Mouse (Mus musculus): ENCODE measurements around the gene Acacb.

Gene Acacb

DNA sequence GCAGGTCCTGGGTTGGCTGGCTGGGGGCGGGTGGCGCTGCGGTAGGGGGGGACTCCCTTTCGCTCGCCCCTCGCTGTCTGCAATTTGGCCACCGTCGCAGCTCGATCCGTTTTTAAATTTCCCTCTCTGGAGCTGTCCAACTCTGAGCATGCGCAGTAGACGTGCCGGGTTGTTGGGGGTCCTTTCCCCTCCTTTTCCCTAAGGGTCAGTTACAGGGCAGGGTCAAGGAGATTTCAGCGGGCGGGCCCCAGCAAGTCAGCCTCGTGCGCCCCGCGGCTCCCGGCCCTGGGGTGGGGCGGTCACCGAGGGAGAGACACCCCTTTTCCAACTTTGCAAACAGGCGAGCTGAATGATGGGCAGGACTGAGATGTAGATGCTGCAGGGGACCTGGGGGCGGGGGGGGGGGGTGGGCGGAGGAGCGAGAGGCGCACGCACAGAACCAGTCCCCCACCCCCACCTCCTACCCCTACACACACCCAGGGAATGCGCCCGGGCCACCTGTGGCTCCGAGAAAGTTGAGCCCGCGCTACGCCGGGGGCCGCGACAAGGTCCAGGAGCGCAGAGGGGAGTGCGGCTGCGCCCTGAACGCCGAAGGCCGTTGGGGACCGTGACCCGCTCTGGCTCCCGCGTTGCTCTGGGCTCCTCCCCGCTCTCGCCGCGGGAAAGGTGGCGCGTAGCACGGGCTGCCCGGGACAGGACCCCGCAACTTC lies 127.5 kb downstream of the Acacb start, which contains the start of gene Foxn4:
Foxn4 (minus strand) TSS at position 115 of the 710 bp plus-strand sequence.
- DNase-seq: no peak

DNA sequence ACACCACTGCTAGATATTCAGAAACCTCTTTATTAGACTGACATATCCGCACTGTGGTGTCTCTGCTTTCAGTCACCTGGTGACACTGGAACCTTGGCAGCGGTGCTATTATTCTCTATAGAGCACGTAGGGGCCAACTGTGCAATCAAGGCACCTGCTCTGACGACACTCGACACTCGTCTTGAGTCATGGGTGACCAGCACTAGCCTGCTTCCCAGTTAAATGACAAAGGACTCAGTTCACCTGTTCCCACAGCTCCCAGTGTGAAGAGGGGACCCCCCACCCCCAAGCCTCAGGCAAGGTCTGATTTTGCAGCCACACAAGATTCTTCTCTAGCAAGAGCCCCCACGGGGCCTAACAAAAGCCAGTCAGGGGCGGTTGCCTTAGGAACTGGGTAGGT lies 129.0 kb downstream of the Acacb start:
- DNase-seq: no peak

DNA sequence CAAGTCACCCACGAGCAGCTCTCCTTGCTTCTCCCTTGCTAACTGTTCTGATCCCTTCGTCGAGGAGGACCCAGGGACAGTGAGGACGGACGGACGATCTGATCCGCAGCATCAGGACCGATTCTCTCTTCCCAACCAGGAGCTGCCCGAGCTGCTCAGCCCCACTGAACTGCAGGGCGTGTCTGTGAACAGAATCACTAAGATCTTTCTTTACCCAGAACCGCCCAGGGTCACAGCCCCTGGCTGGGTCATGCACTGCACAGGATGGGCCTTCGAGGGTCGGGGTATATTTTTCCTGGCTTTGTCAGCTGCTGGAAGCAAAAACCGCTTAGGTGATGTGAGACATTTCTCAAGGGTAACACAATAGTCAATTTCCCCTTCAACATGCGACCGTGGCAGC lies 129.7 kb downstream of the Acacb start:
- DNase-seq: no peak

DNA sequence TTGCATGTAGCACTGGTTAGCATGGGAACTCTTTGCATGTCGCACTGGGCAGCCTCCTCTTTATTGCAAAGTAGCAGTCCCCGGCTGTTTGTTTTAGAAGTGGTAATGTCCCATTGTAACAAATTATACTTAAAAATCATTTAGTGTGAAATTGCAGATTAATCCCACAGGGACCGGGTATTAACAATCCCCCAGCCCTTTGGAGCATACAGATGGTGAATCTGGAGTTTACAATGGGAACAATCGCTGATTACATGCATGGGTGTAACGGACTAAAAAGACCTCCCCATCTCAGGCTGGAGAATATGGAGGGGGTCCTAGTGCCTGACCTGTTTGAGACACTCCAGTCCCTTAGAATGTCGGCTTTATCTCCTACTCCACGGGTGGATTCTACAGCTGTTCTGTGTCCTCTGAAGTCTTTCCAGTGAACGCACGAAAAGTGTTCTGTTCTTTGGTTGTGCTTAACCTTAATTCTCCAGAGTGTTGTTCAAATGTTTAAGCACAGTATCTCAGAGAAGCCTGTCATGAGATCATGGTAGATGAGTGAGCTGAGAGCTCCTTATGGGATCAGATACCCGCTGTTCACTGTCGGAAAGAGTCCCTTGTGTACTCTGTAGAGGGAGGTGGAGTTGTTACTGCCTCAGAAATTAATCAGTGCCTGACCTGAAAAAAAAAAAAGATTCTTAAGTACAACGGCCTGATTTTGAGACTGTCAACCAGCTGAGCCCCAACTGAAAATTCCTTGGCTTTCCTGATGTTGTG lies 133.2 kb downstream of the Acacb start:
- DNase-seq: no peak

DNA sequence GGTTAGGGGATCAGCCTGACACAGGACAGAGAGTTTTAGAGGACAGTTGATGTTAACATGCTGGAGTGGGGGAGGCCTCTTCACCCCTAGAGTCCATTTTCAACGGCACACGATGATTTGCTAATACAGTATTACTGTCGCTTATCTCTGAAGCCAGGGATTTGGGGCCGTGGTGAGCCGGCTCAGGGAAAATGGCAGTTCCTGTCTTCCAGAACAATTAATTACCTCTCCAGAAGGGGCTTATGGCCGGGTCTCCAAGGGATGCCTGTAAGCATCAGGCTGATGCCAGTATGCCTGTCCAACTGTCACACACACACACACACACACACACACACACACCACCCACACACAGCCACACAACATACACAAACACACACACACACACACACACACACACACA lies 136.0 kb downstream of the Acacb start:
- no peak for DNase-seq

DNA sequence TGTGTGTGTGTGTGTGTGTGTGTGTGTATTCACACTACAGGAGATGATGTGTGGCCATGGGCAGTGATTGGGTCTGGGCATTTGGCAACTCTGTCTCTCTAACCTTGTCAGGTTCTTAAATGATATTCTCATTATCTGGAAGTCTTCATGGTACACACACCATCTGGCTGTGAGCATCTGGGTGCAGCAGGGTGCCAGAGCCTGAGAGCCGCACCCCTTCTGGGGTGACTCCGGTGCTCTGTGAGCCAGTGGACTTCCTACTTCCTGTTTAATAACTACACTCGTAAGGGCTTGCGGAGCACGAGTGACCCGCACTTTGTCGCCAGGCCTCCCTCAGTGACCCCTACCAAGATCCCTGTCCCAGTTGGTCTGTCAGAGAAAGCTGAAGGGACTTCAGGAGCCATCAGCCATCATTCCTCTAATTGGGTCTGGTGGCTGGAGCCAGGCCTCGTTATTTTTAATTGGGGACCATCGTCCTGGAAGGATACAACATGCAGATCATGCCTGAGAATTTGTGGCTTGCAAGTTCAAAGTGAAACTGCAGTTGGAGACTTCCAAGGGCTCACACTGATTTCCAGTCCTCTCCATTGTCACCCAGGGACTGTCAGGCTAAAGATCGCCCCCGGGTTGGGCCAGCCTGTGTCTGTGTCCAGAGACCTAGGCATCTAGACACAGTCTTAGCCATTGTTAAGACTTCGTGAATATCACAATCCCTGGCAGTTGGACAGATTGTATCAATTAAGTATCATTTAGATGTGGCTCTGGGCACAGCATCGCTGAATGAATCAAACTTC lies 138.5 kb downstream of the Acacb start:
- peak; percentile 6 for DNase-seq

DNA sequence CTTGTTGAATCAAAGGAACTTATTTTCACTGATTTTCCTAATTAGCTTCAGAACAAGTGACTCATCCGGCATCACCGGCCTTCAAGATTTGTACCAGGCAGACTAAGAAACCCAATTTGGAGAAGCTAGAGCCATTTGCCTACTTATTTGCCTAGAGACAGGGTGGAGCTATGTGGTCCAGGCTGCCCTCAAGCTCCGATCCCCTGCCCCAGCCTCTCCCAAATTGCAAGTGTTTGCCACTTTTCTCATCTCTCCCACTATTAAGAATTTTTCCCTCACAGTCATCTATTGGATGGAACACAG lies 139.0 kb downstream of the Acacb start:
- no peak for DNase-seq

DNA sequence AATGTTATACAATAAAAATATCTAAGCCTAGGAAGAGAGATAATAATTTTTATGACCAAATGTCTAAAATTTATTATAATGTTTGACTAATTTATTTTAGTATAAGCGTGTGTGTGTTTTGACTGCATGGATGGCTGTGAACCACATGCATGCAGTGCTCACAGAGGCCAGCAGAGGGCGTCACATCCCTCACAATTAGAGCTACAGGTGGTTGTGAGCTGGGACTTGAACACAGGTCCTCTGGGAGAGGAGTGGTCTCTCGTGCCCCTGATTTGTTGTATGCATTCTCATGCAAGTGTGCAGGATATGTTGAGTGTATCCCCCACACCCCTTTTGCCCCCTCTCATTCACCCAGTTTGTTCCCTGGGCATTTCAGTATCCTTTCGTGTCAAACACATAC lies 139.8 kb downstream of the Acacb start:
- DNase-seq: no peak

DNA sequence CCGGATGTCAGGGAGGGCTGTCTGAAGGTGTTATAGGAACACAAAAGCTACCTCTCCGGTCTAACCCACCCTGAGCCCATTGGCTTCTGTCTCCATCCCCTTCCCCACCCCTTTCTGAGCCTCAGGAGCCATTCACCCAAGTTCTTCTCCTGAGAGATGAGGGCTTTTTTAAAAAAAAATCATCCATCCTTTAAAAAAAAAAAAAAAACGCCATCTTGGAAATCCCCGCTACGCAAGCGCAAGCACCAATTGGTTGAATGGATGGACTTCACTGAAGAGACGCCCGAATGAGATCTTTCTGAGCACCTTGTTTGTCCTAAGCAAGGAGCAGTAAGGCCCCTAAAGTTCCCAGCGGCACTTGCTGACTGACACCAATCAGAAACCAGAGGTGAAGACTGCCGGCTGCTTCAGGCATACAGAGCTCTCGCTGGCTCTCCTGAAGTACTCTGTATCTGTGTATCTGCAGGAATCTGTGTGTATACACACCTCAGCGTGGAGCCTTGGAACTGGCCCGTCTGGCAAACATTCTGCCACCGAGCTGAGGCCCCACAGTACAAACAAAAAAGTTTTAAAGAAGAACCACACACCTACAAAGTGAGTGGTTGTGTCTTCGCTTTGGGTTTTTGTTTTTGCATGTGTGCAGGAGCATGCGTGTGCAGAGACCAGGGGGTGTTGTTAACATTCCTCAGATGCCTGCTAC lies 140.7 kb downstream of the Acacb start:
- DNase-seq: no peak

DNA sequence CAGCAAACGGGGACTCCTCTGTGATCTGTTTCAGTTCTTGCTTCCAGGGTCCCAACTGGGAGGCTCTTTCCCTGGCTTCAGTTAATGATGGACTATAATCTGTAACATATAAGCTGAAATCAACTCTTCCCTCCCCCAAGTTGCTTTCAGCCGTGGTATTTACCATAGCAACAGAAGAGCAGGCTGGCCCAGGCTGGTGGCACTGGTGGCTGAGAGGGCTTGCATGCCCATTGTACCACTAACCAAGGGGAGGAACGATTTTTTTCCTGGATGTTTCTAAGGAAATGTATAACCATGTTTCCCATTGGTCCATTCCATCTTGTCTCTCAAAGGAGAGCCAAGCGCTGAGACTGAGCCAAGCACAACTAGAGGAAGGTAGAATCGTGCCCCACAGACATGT lies 142.1 kb downstream of the Acacb start:
- DNase-seq: no peak

DNA sequence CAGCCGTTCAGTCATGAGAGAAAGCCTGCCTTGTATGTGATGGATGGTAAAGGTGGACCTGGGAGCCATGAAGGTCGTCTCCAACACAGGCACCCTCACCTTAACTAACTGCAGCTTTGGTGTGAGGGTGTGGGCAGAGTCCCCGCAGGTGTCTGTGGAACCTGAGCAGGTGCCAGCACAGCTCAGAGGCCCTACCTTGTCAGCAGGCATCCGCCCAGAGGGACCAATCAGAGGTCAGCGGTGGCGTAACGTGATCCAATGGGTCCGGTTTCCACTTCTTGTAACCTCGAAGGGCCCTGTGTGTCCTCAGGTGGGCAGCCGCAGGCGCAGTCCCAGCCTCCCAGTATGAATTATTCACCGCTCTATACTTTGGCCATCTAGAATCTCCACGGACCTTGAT lies 142.5 kb downstream of the Acacb start, which contains the start of gene Myo1h:
Myo1h (plus strand) TSS at position 293 of the 400 bp plus-strand sequence.
- DNase-seq: no peak

DNA sequence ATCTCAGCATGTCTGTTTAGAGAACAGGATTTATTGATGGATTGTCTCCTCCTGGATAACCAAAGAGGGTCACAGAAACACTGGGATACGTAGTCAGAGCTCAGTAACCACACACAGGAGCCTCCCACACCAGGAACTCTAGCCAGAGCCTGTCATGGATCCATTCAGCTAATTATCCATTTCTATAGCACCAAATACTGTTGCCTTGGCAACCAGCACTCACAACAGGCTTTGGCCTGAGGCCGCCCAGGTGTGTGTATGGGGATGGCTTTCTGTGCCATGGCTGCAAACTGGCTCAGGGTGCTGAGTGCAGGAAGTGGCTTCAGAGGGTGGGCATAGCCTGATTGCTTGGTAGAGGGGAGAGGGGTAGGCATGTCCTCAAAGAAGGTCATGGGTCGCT lies 143.7 kb downstream of the Acacb start:
- no peak for DNase-seq

DNA sequence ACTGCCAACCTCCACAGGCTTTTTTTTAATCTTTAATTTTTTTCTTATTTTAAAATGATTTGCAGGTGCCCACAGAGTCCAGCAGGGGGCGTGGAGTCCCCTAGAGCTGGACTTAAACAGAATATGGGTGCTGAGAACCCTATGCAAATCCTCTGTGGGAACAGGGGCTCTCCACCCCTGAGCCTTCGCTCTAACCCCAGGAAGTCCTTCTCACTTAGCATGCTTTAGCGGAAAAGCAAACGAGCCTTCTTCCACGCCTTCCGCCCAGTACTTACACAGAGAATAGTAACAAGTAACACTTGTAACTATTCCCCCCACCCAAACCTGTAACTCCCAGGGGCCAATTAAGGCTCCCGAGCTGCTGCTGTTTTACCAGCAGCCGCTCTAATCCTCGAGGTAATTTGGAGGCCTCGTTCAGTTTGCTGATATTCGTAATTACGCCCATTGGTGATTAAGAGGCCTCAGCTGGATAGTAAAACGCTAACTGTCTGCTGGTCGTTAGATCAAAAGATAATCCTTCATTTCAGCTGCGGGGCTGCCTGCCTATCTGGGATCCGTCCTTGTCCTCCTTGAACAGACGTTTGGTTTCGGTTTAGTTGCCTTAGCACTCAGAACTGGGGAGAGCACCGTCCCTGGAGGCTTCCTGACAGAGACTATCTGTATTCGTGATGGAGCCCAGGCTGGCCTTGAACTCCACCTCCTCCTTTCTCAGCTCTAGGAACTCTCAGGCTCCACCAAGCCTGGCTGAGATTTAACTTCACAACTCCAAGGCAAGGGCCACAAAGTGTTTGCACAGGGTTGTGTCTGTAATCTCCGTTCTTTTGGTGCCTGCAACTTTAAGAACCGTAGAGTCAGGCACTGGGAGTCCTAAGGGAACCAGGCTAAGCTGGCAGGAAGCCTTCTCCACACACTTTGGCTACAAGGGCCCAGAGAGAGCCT lies 150.6 kb downstream of the Acacb start:
- no peak for DNase-seq

DNA sequence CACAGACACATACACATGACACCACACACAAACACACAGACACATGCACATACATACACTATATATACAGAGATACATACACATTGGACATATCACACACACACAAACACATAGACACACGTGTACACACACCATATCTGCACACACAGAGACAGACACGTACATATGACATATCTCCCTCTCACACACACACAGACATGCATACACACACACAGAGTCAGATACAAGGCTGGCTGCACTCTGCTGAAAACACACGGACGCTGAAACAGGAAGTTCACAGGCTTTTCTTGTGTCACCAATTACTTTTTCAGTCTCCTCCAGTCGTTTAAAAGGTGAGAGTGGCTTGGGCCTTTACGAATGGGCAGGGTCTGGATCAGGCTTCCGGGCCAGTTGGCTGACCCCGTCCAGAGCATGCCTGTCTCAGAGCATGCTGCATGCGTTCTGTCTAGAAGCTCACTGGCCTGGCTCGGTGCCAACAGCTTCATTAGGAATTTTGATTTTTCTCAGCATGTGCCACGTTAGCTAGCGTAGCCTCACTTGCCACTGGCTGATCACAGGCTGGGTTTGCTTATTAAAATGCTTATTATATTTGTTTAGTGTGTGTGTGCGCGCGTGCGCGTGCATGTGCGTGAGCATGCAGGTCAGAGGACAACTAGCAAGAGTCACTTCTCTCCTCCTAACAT lies 152.0 kb downstream of the Acacb start:
- no peak for DNase-seq

DNA sequence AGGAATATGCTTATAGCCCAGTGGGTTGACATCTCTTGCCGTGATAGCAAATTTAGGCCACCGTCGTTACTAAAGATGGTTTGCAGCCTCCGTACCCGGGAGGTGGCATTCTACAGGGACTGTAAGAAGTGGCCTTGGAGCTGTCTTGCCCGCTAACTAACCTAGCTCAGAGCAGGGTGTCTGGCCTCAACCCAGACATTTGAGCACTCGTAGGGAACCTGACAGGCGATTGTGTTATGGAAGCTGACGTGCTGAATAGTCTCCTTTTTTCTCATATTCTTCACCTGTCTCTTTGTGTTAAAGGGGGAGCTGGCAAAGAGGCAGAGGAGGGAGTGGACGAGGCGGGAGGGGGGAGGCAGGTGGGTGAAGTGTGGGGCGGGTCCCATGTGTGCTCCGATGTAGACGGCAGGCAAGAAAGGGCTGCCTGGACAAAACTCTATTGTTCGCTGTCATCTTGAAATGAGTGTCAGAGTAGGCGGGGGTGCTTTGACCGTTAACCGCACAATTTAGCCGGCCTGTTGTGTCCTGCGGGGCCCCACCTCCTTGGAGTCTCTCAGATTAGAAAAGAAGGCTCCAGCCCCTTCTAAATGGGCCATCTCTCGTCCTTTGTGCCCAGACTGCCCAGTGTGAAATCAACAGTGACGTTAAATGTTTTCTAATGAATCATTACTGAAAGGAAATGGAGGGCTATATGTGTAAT lies 153.0 kb downstream of the Acacb start:
- no peak for DNase-seq

DNA sequence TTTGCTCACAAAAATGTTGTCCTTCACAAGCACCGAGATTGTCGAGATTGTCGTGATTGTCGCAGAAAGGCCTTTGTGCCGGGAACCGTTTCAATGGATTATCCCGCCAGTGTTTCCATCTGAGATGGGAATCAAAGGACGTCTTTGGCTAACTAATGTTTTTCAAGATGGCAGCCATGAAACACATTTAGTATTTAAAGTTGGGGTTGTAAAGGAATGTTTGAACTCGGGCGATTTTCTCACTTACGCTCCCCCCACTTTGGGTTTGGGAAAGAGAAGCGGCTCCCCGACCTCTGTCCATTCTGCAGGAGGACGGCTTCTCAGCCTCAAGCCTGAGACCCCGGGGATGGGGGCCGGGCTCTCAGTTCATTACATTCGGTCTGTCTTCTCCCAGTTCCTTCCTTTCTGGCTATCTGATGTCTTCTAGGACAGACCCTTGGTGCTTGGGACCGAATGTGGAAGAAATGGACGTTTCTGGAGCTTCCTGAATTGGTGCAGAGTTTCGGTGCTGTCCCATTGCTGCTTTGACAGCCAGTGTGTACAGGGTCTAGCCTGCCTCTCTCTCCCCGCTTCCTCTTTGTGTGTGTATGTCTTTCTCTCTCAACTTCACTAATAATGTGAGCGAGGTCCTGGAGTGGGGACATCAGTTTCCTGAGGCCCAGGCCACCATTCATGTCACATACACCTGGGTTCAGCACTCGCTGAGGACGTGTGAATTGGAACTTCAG lies 153.7 kb downstream of the Acacb start:
- no peak for DNase-seq

All from right cerebral cortex, postnatal 25 days (tissue).